Mouse (Mus musculus) splenic B cell, adult 2 months (primary cell): ENCODE measurements around the gene Zfp462.

ENCODE experiments used
- DNase-seq: peaks from one replicate; pipeline ENCODE4 v3.0.0-alpha.2; 2011; ENCODE audit warnings: low read depth, low spot score
- H3K27me3 ChIP-seq: 2 replicates; pipeline ENCODE4 v1.6.1; 2012; ENCODE audit warnings: mild to moderate bottlenecking, low read length, moderate library complexity, mixed read lengths; ENCODE audit not compliant: control insufficient read depth, poor library complexity, insufficient read depth, severe bottlenecking
- H3K36me3 ChIP-seq: 2 replicates; pipeline ENCODE4 v1.6.1; 2012; ENCODE audit warnings: mild to moderate bottlenecking, low read length, moderate library complexity, mixed read lengths; ENCODE audit not compliant: control insufficient read depth, poor library complexity, insufficient read depth, severe bottlenecking

Gene Zfp462

GRCm38 (mm10) chr4:54998146-54998841 lies 53.4 kb downstream of the Zfp462 start:
- Histone ChIP-seq H3K36me3 (no peaks in the 10 kb centered on the region), H3K27me3 (no peaks in the 10 kb centered on the region)
- DNase-seq: no peak

- H3K27me3 ChIP-seq: no peaks in the 10 kb centered on the region
- H3K36me3 ChIP-seq: no peaks in the 10 kb centered on the region
- no peak for DNase-seq
These were observed 54.7 kb downstream of the Zfp462 start for GRCm38 (mm10) chr4:54999556-54999955.

- DNase-seq: no peak
- H3K27me3 ChIP-seq: no peaks in the 10 kb centered on the region
- H3K36me3 ChIP-seq: no peaks in the 10 kb centered on the region
These were observed 56.5 kb downstream of the Zfp462 start for GRCm38 (mm10) chr4:55001386-55001785.

- DNase-seq: no peak
- Histone ChIP-seq H3K27me3 (no peaks in the 10 kb centered on the region), H3K36me3 (no peaks in the 10 kb centered on the region)
These were observed 58.3 kb downstream of the Zfp462 start for GRCm38 (mm10) chr4:55003128-55003527.

- Histone ChIP-seq H3K36me3 (no peaks in the 10 kb centered on the region), H3K27me3 (no peaks in the 10 kb centered on the region)
- no peak for DNase-seq
These were observed 60.2 kb downstream of the Zfp462 start for GRCm38 (mm10) chr4:55005066-55005465.

- DNase-seq: no peak
- Histone ChIP-seq H3K27me3 (no peaks in the 10 kb centered on the region), H3K36me3 (no peaks in the 10 kb centered on the region)
These were observed 60.7 kb downstream of the Zfp462 start for GRCm38 (mm10) chr4:55005521-55005969.

- H3K27me3 ChIP-seq: no peaks in the 10 kb centered on the region
- DNase-seq: no peak
- H3K36me3 ChIP-seq: no peaks in the 10 kb centered on the region
These were observed 61.2 kb downstream of the Zfp462 start for GRCm38 (mm10) chr4:55006024-55006423.

- Histone ChIP-seq H3K36me3 (no peaks in the 10 kb centered on the region), H3K27me3 (no peaks in the 10 kb centered on the region)
- no peak for DNase-seq
These were observed 63.8 kb downstream of the Zfp462 start for GRCm38 (mm10) chr4:55008616-55009015.

- Histone ChIP-seq H3K36me3 (no peaks in the 10 kb centered on the region), H3K27me3 (no peaks in the 10 kb centered on the region)
- DNase-seq: no peak
These were observed 66.5 kb downstream of the Zfp462 start for GRCm38 (mm10) chr4:55011391-55011790.

GRCm38 (mm10) chr4:55013563-55014248 lies 68.9 kb downstream of the Zfp462 start:
- H3K36me3 ChIP-seq: no peaks in the 10 kb centered on the region

GRCm38 (mm10) chr4:55014731-55015463 lies 70.0 kb downstream of the Zfp462 start:
- DNase-seq: no peak
- H3K36me3 ChIP-seq: no peaks in the 10 kb centered on the region
- H3K27me3 ChIP-seq: no peaks in the 10 kb centered on the region

More at GRCm38 (mm10) chr4:55013563-55014248, 68.9 kb downstream of the Zfp462 start:
- no peak for DNase-seq
- H3K27me3 ChIP-seq: no peaks in the 10 kb centered on the region

GRCm38 (mm10) chr4:55015517-55015916 lies 70.7 kb downstream of the Zfp462 start:
- H3K36me3 ChIP-seq: no peaks in the 10 kb centered on the region
- DNase-seq: no peak

GRCm38 (mm10) chr4:55026109-55026646 lies 81.3 kb downstream of the Zfp462 start:
- no peaks in the 10 kb centered on the region for H3K36me3 ChIP-seq
- H3K27me3 ChIP-seq: no peaks in the 10 kb centered on the region
- DNase-seq: no peak

More at GRCm38 (mm10) chr4:55015517-55015916, 70.7 kb downstream of the Zfp462 start:
- no peaks in the 10 kb centered on the region for H3K27me3 ChIP-seq

- H3K36me3 ChIP-seq: no peaks in the 10 kb centered on the region
- no peaks in the 10 kb centered on the region for H3K27me3 ChIP-seq
- DNase-seq: no peak
These were observed 85.6 kb downstream of the Zfp462 start for GRCm38 (mm10) chr4:55030401-55030800.
